Mouse (Mus musculus): ENCODE measurements around the gene Lrfn1. TPM values are rescaled to one million over a fixed set of nuclear protein-coding genes. Genes with fewer than 3 reads are reported as not detected.

Lrfn1 gene
- polyA plus RNA-seq, 1 experiment from 2014 or later = 0.97 TPM

GRCm38 (mm10) chr7:28460361-28460760, 8.6 kb downstream of the Lrfn1 start:
- no peak overlapping the region for H3K4me2 ChIP-seq (replicated peaks; ENCODE audit: low read depth, low read length)
- no peaks in the 10 kb centered on the region for H3K27me3 ChIP-seq (replicated peaks; ENCODE audit: insufficient read depth, low read length)
- H3K9me3 ChIP-seq (ENCODE audit: low read length) = no peaks in the 10 kb centered on the region
- H3K4me3 ChIP-seq (ENCODE audit: low read depth, low read length) = no peak overlapping the region
- 97% methylated on average over 4 of the region's 5 CpGs for WGBS
- ATAC-seq = no peak
- H3K9ac ChIP-seq (replicated peaks; ENCODE audit: low read depth) = no peak overlapping the region
- TF ChIP-seq CTCF (IDR thresholded peaks at IDR 0.05) (no peak), EP300 (IDR thresholded peaks at IDR 0.05) (no peak)
- H3K4me1 ChIP-seq (ENCODE audit: insufficient read depth, low read depth, low read length) = no peaks in the 10 kb centered on the region
- H3K27ac ChIP-seq (ENCODE audit: low read length) = no peak overlapping the region
- H3K36me3 ChIP-seq (ENCODE audit: insufficient read depth, low read length) = 0 out of 2 replicates have a peak, but pooled peaks cover 9% of the 10 kb centered on the region
- DNase-seq (ENCODE audit: low spot score) = no peak

DNA sequence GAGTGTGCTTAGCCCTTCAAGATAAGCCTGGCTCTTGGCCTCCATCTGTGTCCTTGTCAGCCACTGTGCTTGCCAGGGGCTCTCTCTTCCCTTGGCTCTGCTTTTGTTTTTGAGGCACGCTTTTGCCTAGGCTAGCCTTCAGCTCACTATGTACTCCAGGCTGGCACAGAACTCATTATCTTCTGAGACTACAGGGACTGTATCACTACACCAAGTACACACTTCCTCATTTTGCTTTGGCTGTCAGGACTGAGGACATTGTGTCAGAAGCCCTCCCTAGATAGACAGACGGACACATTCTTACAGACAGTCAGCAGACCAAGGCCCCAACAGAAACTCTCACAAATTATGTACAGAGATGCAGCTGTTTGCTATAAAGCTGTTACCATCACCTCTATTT, 11.0 kb downstream of the Lrfn1 start:
- no peak overlapping the region for H3K4me2 ChIP-seq (replicated peaks; ENCODE audit: low read depth, low read length)
- TF ChIP-seq CTCF (IDR thresholded peaks at IDR 0.05) (no peak), EP300 (IDR thresholded peaks at IDR 0.05) (no peak)
- no peak overlapping the region for H3K27ac ChIP-seq (ENCODE audit: low read length)
- no peaks in the 10 kb centered on the region for H3K27me3 ChIP-seq (replicated peaks; ENCODE audit: insufficient read depth, low read length)
- 0 out of 2 replicates have a peak, but pooled peaks cover 2% of the 10 kb centered on the region for H3K4me1 ChIP-seq (ENCODE audit: insufficient read depth, low read depth, low read length)
- H3K36me3 ChIP-seq (ENCODE audit: insufficient read depth, low read length) = 0 out of 2 replicates have a peak, but pooled peaks cover 9% of the 10 kb centered on the region
- no peak overlapping the region for H3K4me3 ChIP-seq (ENCODE audit: low read depth, low read length)
- DNase-seq (ENCODE audit: low spot score) (no peak), ATAC-seq (no peak)
- H3K9me3 ChIP-seq (ENCODE audit: low read length) = no peaks in the 10 kb centered on the region
- H3K9ac ChIP-seq (replicated peaks; ENCODE audit: low read depth) = no peak overlapping the region
- WGBS = 86% methylated on average over 2 of the region's 2 CpGs

DNA sequence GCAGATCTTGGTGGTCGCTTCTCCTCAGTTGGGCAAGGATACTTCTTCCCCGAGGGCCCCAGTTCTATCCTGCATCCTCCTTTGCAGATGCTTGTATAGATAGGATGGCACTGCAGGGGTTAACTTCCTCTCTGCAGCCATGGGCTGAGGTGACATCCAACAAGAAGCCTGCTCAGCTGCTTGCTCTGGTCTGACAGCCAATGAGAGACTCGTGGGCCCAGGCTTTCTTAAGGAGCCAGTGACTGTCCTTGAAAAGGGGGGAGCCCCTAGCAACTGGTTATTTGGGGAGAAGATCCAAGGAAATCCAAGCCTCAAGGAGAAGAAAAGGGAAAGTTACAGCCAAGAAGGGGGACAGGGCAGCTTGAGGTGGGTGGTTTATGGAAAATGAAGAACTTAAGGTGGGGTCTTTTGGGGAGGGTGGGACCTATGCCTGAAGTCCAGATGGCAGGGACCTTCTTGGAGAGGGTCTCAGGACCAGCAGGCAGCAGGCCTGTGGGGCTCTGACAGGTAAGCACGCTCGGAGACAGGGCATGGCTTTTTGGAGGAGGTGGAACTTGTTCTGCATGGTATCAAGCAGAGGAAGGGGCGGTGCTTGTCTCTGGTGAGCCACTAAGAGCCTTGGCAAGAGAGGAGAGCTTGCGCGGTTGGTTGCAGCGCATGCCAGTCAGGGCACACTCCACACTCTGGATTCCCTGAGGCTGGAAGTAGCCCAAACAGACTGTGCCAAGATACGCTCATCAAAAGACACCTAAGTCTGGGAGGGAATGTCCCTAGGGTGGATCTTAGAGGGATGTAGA, 12.8 kb downstream of the Lrfn1 start:
- no peak overlapping the region for H3K4me2 ChIP-seq (replicated peaks; ENCODE audit: low read depth, low read length)
- no peaks in the 10 kb centered on the region for H3K9me3 ChIP-seq (ENCODE audit: low read length)
- no peak overlapping the region for H3K9ac ChIP-seq (replicated peaks; ENCODE audit: low read depth)
- WGBS = 58% methylated on average over 10 of the region's 10 CpGs
- 0 out of 2 replicates have a peak, but pooled peaks cover under 1% of the 10 kb centered on the region for H3K36me3 ChIP-seq (ENCODE audit: insufficient read depth, low read length)
- H3K4me1 ChIP-seq (ENCODE audit: insufficient read depth, low read depth, low read length) = 0 out of 2 replicates have a peak, but pooled peaks cover 2% of the 10 kb centered on the region
- DNase-seq (ENCODE audit: low spot score) (peak; percentile 87), ATAC-seq (peak; percentile 84)
- no peak for TF ChIP-seq CTCF (IDR thresholded peaks at IDR 0.05)
- no peak for TF ChIP-seq EP300 (IDR thresholded peaks at IDR 0.05)
- H3K27ac ChIP-seq (ENCODE audit: low read length) = no peak overlapping the region
- no peak overlapping the region for H3K4me3 ChIP-seq (ENCODE audit: low read depth, low read length)
- H3K27me3 ChIP-seq (replicated peaks; ENCODE audit: insufficient read depth, low read length) = no peaks in the 10 kb centered on the region

DNA sequence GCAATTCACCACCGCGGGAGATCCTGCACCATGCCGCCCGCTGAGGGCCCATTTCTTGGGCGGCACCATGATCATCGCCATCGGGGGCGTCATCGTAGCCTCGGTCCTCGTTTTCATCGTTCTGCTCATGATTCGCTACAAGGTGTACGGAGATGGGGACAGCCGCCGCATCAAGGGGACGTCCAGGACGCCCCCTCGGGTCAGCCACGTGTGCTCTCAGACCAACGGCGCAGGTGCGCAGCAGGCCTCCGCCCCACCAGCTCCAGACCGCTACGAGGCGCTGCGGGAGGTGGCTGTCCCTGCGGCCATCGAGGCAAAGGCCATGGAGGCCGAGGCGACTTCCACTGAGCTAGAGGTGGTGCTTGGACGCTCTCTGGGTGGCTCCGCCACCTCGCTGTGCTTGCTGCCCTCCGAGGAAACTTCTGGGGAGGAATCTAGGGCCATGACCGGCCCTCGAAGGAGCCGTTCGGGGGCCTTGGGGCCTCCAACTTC, 15.0 kb downstream of the Lrfn1 start:
- peak; percentile 28 for ATAC-seq
- DNase-seq (ENCODE audit: low spot score) = peak; percentile 19
- Histone ChIP-seq H3K9me3 (ENCODE audit: low read length) (no peaks in the 10 kb centered on the region), H3K9ac (replicated peaks; ENCODE audit: low read depth) (peak overlapping the region; percentile 34), H3K4me2 (replicated peaks; ENCODE audit: low read depth, low read length) (peak overlapping the region; percentile 93), H3K4me3 (ENCODE audit: low read depth, low read length) (peak overlapping the region; percentile 50), H3K4me1 (ENCODE audit: insufficient read depth, low read depth, low read length) (0 out of 2 replicates have a peak, but pooled peaks cover 2% of the 10 kb centered on the region), H3K27ac (ENCODE audit: low read length) (no peak overlapping the region), H3K27me3 (replicated peaks; ENCODE audit: insufficient read depth, low read length) (no peaks in the 10 kb centered on the region), H3K36me3 (ENCODE audit: insufficient read depth, low read length) (no peaks in the 10 kb centered on the region)
- WGBS = 29% methylated on average over 39 of the region's 40 CpGs
- no peak; the same call in 1 of the 2 replicates for TF ChIP-seq CTCF (IDR thresholded peaks at IDR 0.05)
- no peak for TF ChIP-seq EP300 (IDR thresholded peaks at IDR 0.05)

GRCm38 (mm10) chr7:28467213-28467751, 15.5 kb downstream of the Lrfn1 start:
- peak overlapping the region; percentile 34 for H3K9ac ChIP-seq (replicated peaks; ENCODE audit: low read depth)

DNA sequence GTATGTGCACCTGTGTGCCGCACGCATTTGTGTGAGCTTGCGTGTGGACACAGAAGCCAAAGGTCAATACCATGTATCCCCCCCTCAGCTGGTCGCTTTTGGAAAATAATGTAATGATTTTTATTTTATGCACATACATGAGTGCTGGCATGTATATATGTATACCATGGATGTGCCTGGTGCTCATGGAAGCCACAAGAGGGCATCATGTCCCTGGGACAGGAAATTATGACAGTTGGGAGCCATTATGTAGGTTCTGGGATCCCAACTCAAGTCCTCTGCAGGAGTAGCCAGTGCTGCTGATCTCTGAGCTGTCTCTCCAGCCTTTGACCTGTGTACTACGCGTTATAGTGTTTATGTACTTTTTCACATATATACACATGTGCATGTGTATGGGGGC, 24.4 kb downstream of the Lrfn1 start:
- TF ChIP-seq CTCF (IDR thresholded peaks at IDR 0.05) = peak; percentile 33; the same call in 1 of the 2 replicates
- TF ChIP-seq EP300 (IDR thresholded peaks at IDR 0.05) = no peak
- H3K4me2 ChIP-seq (replicated peaks; ENCODE audit: low read depth, low read length) = no peak overlapping the region
- no peak for ATAC-seq
- WGBS = 82% methylated on average over 6 of the region's 6 CpGs
- no peaks in the 10 kb centered on the region for H3K4me1 ChIP-seq (ENCODE audit: insufficient read depth, low read depth, low read length)
- no peak overlapping the region for H3K27ac ChIP-seq (ENCODE audit: low read length)
- DNase-seq (ENCODE audit: low spot score) = no peak
- no peak overlapping the region for H3K4me3 ChIP-seq (ENCODE audit: low read depth, low read length)
- no peaks in the 10 kb centered on the region for H3K27me3 ChIP-seq (replicated peaks; ENCODE audit: insufficient read depth, low read length)
- no peak overlapping the region for H3K9ac ChIP-seq (replicated peaks; ENCODE audit: low read depth)
- no peaks in the 10 kb centered on the region for H3K9me3 ChIP-seq (ENCODE audit: low read length)
- no peaks in the 10 kb centered on the region for H3K36me3 ChIP-seq (ENCODE audit: insufficient read depth, low read length)

More at GRCm38 (mm10) chr7:28467213-28467751, 15.5 kb downstream of the Lrfn1 start:
- peak; percentile 79 for DNase-seq (ENCODE audit: low spot score)
- 4% methylated on average over 45 of the region's 63 CpGs for WGBS
- H3K4me3 ChIP-seq (ENCODE audit: low read depth, low read length) = peak overlapping the region; percentile 50
- no peaks in the 10 kb centered on the region for H3K9me3 ChIP-seq (ENCODE audit: low read length)
- H3K4me2 ChIP-seq (replicated peaks; ENCODE audit: low read depth, low read length) = peak overlapping the region; percentile 93
- no peaks in the 10 kb centered on the region for H3K36me3 ChIP-seq (ENCODE audit: insufficient read depth, low read length)
- H3K27ac ChIP-seq (ENCODE audit: low read length) = no peak overlapping the region
- H3K4me1 ChIP-seq (ENCODE audit: insufficient read depth, low read depth, low read length) = 0 out of 2 replicates have a peak, but pooled peaks cover 2% of the 10 kb centered on the region
- TF ChIP-seq CTCF (IDR thresholded peaks at IDR 0.05) (peak; percentile 48), EP300 (IDR thresholded peaks at IDR 0.05) (no peak)
- H3K27me3 ChIP-seq (replicated peaks; ENCODE audit: insufficient read depth, low read length) = no peaks in the 10 kb centered on the region
- peak; percentile 89 for ATAC-seq
